In genomic region chr4:42950065-42950558, GRCm38 (mm10) we compare ENCODE assay signal across 8 mouse cellular contexts. TPM values are rescaled to one million over a fixed set of nuclear protein-coding genes. Genes with fewer than 3 reads are reported as not detected.
DNase-seq lines count a peak whose midpoint lies in the region; TF ChIP-seq lines count a peak whose summit lies in the region.

No protein-coding gene starts in this region.

- no peaks in the 10 kb centered on the region for H3K27me3 ChIP-seq in liver, adult 2 months (ENCODE audit: control insufficient read depth, insufficient read depth, low read length)
- H3K27me3 ChIP-seq in myocyte (ENCODE audit: control insufficient read depth, insufficient read depth, insufficient read length): no peaks in the 10 kb centered on the region
- no peaks in the 10 kb centered on the region for H3K27me3 ChIP-seq in splenic B cell, adult 2 months (ENCODE audit: control insufficient read depth, insufficient read depth, low read length, poor library complexity, severe bottlenecking)

- H3K4me3 ChIP-seq in liver, adult 2 months (ENCODE audit: insufficient read depth, low read depth, low read length): peak overlapping the region; percentile 84
- peak overlapping the region; percentile 42 for H3K4me3 ChIP-seq in myocyte

- DNase-seq in 3134 (ENCODE audit: extremely low read depth, insufficient read length, low spot score): peak; percentile 89
- peak; percentile 92 for DNase-seq in adrenal gland, adult 2 months
- DNase-seq in embryo, embryonic 9.5 days (ENCODE audit: extremely low spot score): peak; percentile 87
- DNase-seq in heart, adult 8-10 months (ENCODE audit: low spot score): peak; percentile 87
- peak; percentile 86 for DNase-seq in kidney, adult 9 months
- DNase-seq in liver, adult 2 months (ENCODE audit: extremely low read depth, low read depth, low spot score): peak; percentile 36
- DNase-seq in splenic B cell, adult 2 months (ENCODE audit: low read depth, low spot score): peak; percentile 95

- no peaks in the 10 kb centered on the region for H3K36me3 ChIP-seq in liver, adult 2 months (ENCODE audit: control insufficient read depth, insufficient read depth, low read length)
- H3K36me3 ChIP-seq in myocyte (ENCODE audit: control insufficient read depth, insufficient read depth): no peaks in the 10 kb centered on the region
- no peaks in the 10 kb centered on the region for H3K36me3 ChIP-seq in splenic B cell, adult 2 months (ENCODE audit: control insufficient read depth, insufficient read depth, low read length, poor library complexity, severe bottlenecking)

- peak overlapping the region; percentile 81 for H3K4me2 ChIP-seq in myocyte (ENCODE audit: low read depth)

- H3K79me2 ChIP-seq in liver, adult 2 months (ENCODE audit: control insufficient read depth, insufficient read depth, low read length): no peaks in the 10 kb centered on the region
- peaks cover 7% of the 10 kb centered on the region for H3K79me2 ChIP-seq in myocyte (ENCODE audit: control insufficient read depth, insufficient read depth)

- TF ChIP-seq CTCF in liver, adult 2 months (IDR thresholded peaks at IDR 0.05; ENCODE audit: low read depth, low read length): no peak

- peak overlapping the region; percentile 78 for H3K27ac ChIP-seq in liver, adult 2 months (replicated peaks; ENCODE audit: insufficient read depth, low read depth, low read length)

- H3K4me1 ChIP-seq in liver, adult 2 months (ENCODE audit: control insufficient read depth, insufficient read depth, low read length): peaks cover 6% of the 10 kb centered on the region; the same call in 1 of the 2 replicates

- peak overlapping the region; percentile 88 for H3K9ac ChIP-seq in liver, adult 2 months (ENCODE audit: low read depth, low read length)

- WGBS in liver, adult 2 months: 7% methylated on average over 23 of the region's 27 CpGs

- peak overlapping the region; percentile 29 for H3ac ChIP-seq in myocyte (ENCODE audit: control insufficient read depth, insufficient read length)

- TF ChIP-seq POLR2A in liver, adult 2 months (IDR thresholded peaks at IDR 0.05; ENCODE audit: extremely low read depth, insufficient read depth, low read length): no peak
- TF ChIP-seq POLR2A in myocyte (IDR thresholded peaks at IDR 0.05; ENCODE audit: insufficient read length, low read depth): peak; percentile 56

TF ChIP-seq in myocyte, 11 proteins besides CTCF, POLR2A, EP300 and RAD21:
- TF ChIP-seq MAX (IDR thresholded peaks at IDR 0.05; ENCODE audit: low read depth) (no peak), E2F4 (IDR thresholded peaks at IDR 0.05; ENCODE audit: insufficient read depth) (no peak), REST (IDR thresholded peaks at IDR 0.05; ENCODE audit: insufficient read depth, insufficient read length) (no peak), MYOG (IDR thresholded peaks at IDR 0.05; ENCODE audit: control insufficient read depth in 1 of 3, insufficient read depth in 1 of 3, insufficient read length in 2 of 3, low read depth in 2 of 3) (peak in 1 of 3 experiments; percentile 67), POLR2AphosphoS2 (IDR thresholded peaks at IDR 0.05; ENCODE audit: insufficient read length, low read depth) (peak; percentile 60), USF1 (IDR thresholded peaks at IDR 0.05; ENCODE audit: low read depth) (no peak), TCF3 (IDR thresholded peaks at IDR 0.05; ENCODE audit: insufficient read length, low read depth) (peak; percentile 28), MYOD1 (IDR thresholded peaks at IDR 0.05; ENCODE audit: control insufficient read depth in 1 of 3, insufficient read length in 2 of 3, low read depth in 2 of 3) (peak in 2 of 3 experiments; percentile 64 to 76), SRF (IDR thresholded peaks at IDR 0.05; ENCODE audit: control insufficient read depth, insufficient read length, low read depth) (no peak), CEBPB (IDR thresholded peaks at IDR 0.05; ENCODE audit: insufficient read depth, poor library complexity, severe bottlenecking) (no peak), TCF12 (IDR thresholded peaks at IDR 0.05; ENCODE audit: insufficient read depth, poor library complexity, severe bottlenecking) (no peak)

RNA-seq across cellular contexts. Expression of gene Dnajb5, which starts 0.5 kb away (rescaled TPM):
- 10 to 100 TPM; 17.7 to 18.3 TPM for total RNA-seq in adrenal gland, adult 2 months (2021)
- 7.4 TPM in 2 replicates for polyA plus RNA-seq in adrenal gland, adult 2 months (2012; rRNA removed)
- 100 to 1,000 TPM in 2 of 4 experiments, 10 to 100 TPM in 2; 65.1 to 119 (median 88.0) TPM for total RNA-seq in heart, adult 8-10 months (2022)
- total RNA-seq in liver, adult 2 months (2014; rRNA removed): 0.83 and 1.7 TPM in 2 replicates
- polyA plus RNA-seq in liver, adult 2 months (2012; rRNA removed): 2.8 TPM in 2 replicates
- 32.8 TPM for polyA plus RNA-seq in myocyte (2012; fragmentation: generic; extraction: Trizol)

RNA-seq across cellular contexts. Expression of gene 1700022I11Rik, which starts 19.3 kb away (rescaled TPM):
- total RNA-seq in adrenal gland, adult 2 months (2021): not detected
- polyA plus RNA-seq in adrenal gland, adult 2 months (2012; rRNA removed): not detected in 2 replicates
- total RNA-seq in heart, adult 8-10 months (2022): not detected
- total RNA-seq in liver, adult 2 months (2014; rRNA removed): not detected in 2 replicates
- polyA plus RNA-seq in liver, adult 2 months (2012; rRNA removed): not detected in 2 replicates
- 0.76 TPM for polyA plus RNA-seq in myocyte (2012; fragmentation: generic; extraction: Trizol)

RNA-seq across cellular contexts. Expression of gene Phf24, which starts 33.7 kb away (rescaled TPM):
- total RNA-seq in adrenal gland, adult 2 months (2021): 1 to 10 TPM in 1 of 2 experiments, under 1 TPM in 1; 0.92 to 2.6 TPM
- 1.8 and 3.1 TPM in 2 replicates for polyA plus RNA-seq in adrenal gland, adult 2 months (2012; rRNA removed)
- total RNA-seq in heart, adult 8-10 months (2022): 1 to 10 TPM; 4.3 to 9.8 (median 7.0) TPM
- 0.18 and 0.20 TPM in 2 replicates for total RNA-seq in liver, adult 2 months (2014; rRNA removed)
- polyA plus RNA-seq in liver, adult 2 months (2012; rRNA removed): 0.05 and 0.13 TPM in 2 replicates
- not detected for polyA plus RNA-seq in myocyte (2012; fragmentation: generic; extraction: Trizol)

RNA-seq across cellular contexts. Expression of gene Vcp, which starts 50.2 kb away (rescaled TPM):
- total RNA-seq in adrenal gland, adult 2 months (2021): 100 to 1,000 TPM; 305 to 320 TPM
- polyA plus RNA-seq in adrenal gland, adult 2 months (2012; rRNA removed): 671 and 857 TPM in 2 replicates
- total RNA-seq in heart, adult 8-10 months (2022): 100 to 1,000 TPM; 255 to 280 (median 263) TPM
- total RNA-seq in liver, adult 2 months (2014; rRNA removed): 182 and 216 TPM in 2 replicates
- polyA plus RNA-seq in liver, adult 2 months (2012; rRNA removed): 157 and 163 TPM in 2 replicates
- polyA plus RNA-seq in myocyte (2012; fragmentation: generic; extraction: Trizol): 334 TPM

Comparison
In these comparisons a context has a peak if more than half of its experiments do, and no peak if none do; other contexts are left out.
1. Peak in every context shown above with its lines: DNase-seq, H3K4me3 ChIP-seq and H3K27ac ChIP-seq.
2. DNase-seq: peak in every context shown above with its lines; median percentile 95 in splenic B cell, adult 2 months; 92 in adrenal gland, adult 2 months; 89 in 3134; 87 in embryo, embryonic 9.5 days; 87 in heart, adult 8-10 months; 86 in kidney, adult 9 months; 36 in liver, adult 2 months.